Mouse (Mus musculus) cerebellum, postnatal 10 days (tissue): ENCODE results near the gene Mab21l3.

ENCODE experiments used
- DNase-seq, 2 experiments: peaks; one replicate each; pipeline ENCODE4 v3.0.0; 2021; ENCODE audit warnings: mixed read lengths in 2 of 2

The Mab21l3 gene

GRCm38 (mm10) chr3:101848816-101849215 is at the start of gene Mab21l3:
Gene Mab21l3, minus strand, starts transcription at chr3:101848959.
- DNase-seq: no peak

GRCm38 (mm10) chr3:101897377-101897974 is 48.7 kb upstream of the Mab21l3 start:
- DNase-seq: peak; percentile 50 to 59

GRCm38 (mm10) chr3:101896893-101897292 is 48.1 kb upstream of the Mab21l3 start:
- DNase-seq: peak; percentile 92

GRCm38 (mm10) chr3:101895376-101895910 is 46.7 kb upstream of the Mab21l3 start:
- DNase-seq: no peak

GRCm38 (mm10) chr3:101885591-101885990 is 36.8 kb upstream of the Mab21l3 start:
- DNase-seq: peak; percentile 83 to 89

GRCm38 (mm10) chr3:101885041-101885440 is 36.3 kb upstream of the Mab21l3 start:
- peak; percentile 63 to 64 for DNase-seq

- DNase-seq: no peak
Observed at GRCm38 (mm10) chr3:101883902-101884301, 35.1 kb upstream of the Mab21l3 start.

GRCm38 (mm10) chr3:101881721-101882120 is 33.0 kb upstream of the Mab21l3 start:
- DNase-seq: no peak

GRCm38 (mm10) chr3:101880818-101881217 is 32.1 kb upstream of the Mab21l3 start:
- DNase-seq: no peak

GRCm38 (mm10) chr3:101878136-101878535 is 29.4 kb upstream of the Mab21l3 start:
- DNase-seq: no peak

- no peak for DNase-seq
Observed at GRCm38 (mm10) chr3:101876459-101877285, 27.9 kb upstream of the Mab21l3 start.

- no peak for DNase-seq
Observed at GRCm38 (mm10) chr3:101875258-101875920, 26.6 kb upstream of the Mab21l3 start.

- peak; percentile 50 to 51 for DNase-seq
Observed at GRCm38 (mm10) chr3:101873061-101873675, 24.4 kb upstream of the Mab21l3 start.

- no peak for DNase-seq
Observed at GRCm38 (mm10) chr3:101871951-101872350, 23.2 kb upstream of the Mab21l3 start.

- DNase-seq: peak; percentile 83 to 88
Observed at GRCm38 (mm10) chr3:101867001-101867421, 18.3 kb upstream of the Mab21l3 start.

GRCm38 (mm10) chr3:101861856-101862255 is 13.1 kb upstream of the Mab21l3 start:
- DNase-seq: no peak

GRCm38 (mm10) chr3:101860151-101860550 is 11.4 kb upstream of the Mab21l3 start:
- DNase-seq: no peak

GRCm38 (mm10) chr3:101859740-101860139 is 11.0 kb upstream of the Mab21l3 start:
- no peak for DNase-seq

- DNase-seq: no peak
Observed at GRCm38 (mm10) chr3:101854075-101854474, 5.3 kb upstream of the Mab21l3 start.

GRCm38 (mm10) chr3:101851363-101851762 is 2.6 kb upstream of the Mab21l3 start:
- DNase-seq: no peak

GRCm38 (mm10) chr3:101846096-101846495 is 2.7 kb downstream of the Mab21l3 start:
- no peak for DNase-seq

- DNase-seq: no peak
Observed at GRCm38 (mm10) chr3:101842372-101843094, 6.2 kb downstream of the Mab21l3 start.
